Mouse (Mus musculus) neural tube, embryonic 11.5 days (tissue): ENCODE data around the gene Vmn1r114. TPM values are rescaled to one million over a fixed set of nuclear protein-coding genes. Genes with fewer than 3 reads are reported as not detected.
"Not testable (repeated sequence)": the region's sequence is repeated elsewhere in the genome, so short reads cannot be mapped to it uniquely, and the experiment has no call there.

Experiments used
- ATAC-seq: fragments of 200-750 bp; cut with Nextera tagmentation; 2 replicates; pipeline ENCODE4 v1.8.0; 2017; ENCODE audit warnings: moderate number of reproducible peaks, mild to moderate bottlenecking, moderate TSS enrichment, moderate library complexity; ENCODE audit not compliant: insufficient read depth, low FRiP score, low TSS enrichment
- DNase-seq: peaks from one replicate; pipeline ENCODE4 v3.0.0-alpha.2; 2015; ENCODE audit warnings: low spot score
- H3K27ac ChIP-seq: fragments of 300-500 bp; sonication (generic); 2 replicates; pipeline ENCODE4 v1.5.1; 2014; ENCODE audit warnings: low read depth, mild to moderate bottlenecking, low read length
- H3K27me3 ChIP-seq: fragments of 300-500 bp; sonication (generic); 2 replicates; pipeline ENCODE4 v1.6.1; 2014; ENCODE audit warnings: mild to moderate bottlenecking, low read length, mixed read lengths; ENCODE audit not compliant: control insufficient read depth, insufficient read depth
- H3K36me3 ChIP-seq: fragments of 300-500 bp; sonication (generic); 2 replicates; pipeline ENCODE4 v1.6.1; 2014; ENCODE audit warnings: mild to moderate bottlenecking, low read length, moderate library complexity, mixed read lengths; ENCODE audit not compliant: control insufficient read depth, insufficient read depth
- H3K4me1 ChIP-seq: fragments of 300-500 bp; sonication (generic); 2 replicates; pipeline ENCODE4 v1.6.1; 2014; ENCODE audit warnings: low read length, mixed read lengths; ENCODE audit not compliant: control insufficient read depth, insufficient read depth
- H3K4me2 ChIP-seq: fragments of 300-500 bp; sonication (generic); 2 replicates; pipeline ENCODE4 v1.6.1; 2014; ENCODE audit warnings: low read depth, mild to moderate bottlenecking, moderate library complexity
- H3K4me3 ChIP-seq: fragments of 300-500 bp; sonication (generic); 2 replicates; pipeline ENCODE4 v1.5.1; 2014; ENCODE audit warnings: low read depth, low read length
- H3K9ac ChIP-seq: fragments of 300-500 bp; sonication (generic); 2 replicates; pipeline ENCODE4 v1.6.1; 2014; ENCODE audit warnings: mild to moderate bottlenecking, low read length
- H3K9me3 ChIP-seq: fragments of 300-500 bp; sonication (generic); 2 replicates; pipeline ENCODE4 v1.6.1; 2016; ENCODE audit warnings: low read length; ENCODE audit not compliant: control insufficient read depth
- WGBS: fragments of 180-500 bp; shearing (Covaris S2); extraction: QIAGEN DNeasy Blood & Tissue Kit; methylation state at CpG from one replicate; pipeline ENCODE4 v1.1.7; 2014; 5-methylcytosine and 5-hydroxymethylcytosine counted together
- polyA plus RNA-seq: library from polyadenylated mRNA; unstranded; fragments of >200 nt; fragmentation: Nextera tagmentation; extraction: Ambion mirVana; gene quantifications from 2 replicates; pipeline ENCODE4 v1.2.1, GENCODE M21; 2014

Vmn1r114 gene
- polyA plus RNA-seq: not detected in 2 replicates

DNA sequence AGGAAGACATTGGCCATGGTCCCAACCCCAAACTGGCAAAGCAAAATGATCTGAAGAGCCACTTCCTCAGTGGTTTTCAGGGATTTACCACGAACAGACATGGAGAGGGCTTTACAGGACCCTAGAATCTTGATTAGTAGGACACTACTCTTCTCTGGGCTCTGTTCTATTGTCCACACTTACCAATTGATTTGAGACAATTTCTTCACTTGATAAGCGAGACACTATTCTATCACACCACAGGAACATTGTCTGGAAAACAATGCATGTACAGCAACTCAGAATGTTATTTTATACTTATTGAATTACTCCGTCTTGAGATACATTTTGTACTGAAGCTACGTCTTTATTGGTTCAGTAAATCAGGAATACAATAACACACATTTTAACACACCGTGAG is at the start of gene Vmn1r114:
Gene Vmn1r114 (minus strand): TSS at position 101 of the 400 bp plus-strand sequence.
- WGBS: no CpG with 5 or more reads among the region's 5 CpGs
- not testable (repeated sequence) for DNase-seq, H3K4me3 ChIP-seq, H3K4me1 ChIP-seq, ATAC-seq, H3K9ac ChIP-seq, H3K9me3 ChIP-seq, H3K27ac ChIP-seq, H3K36me3 ChIP-seq, H3K4me2 ChIP-seq, H3K27me3 ChIP-seq

DNA sequence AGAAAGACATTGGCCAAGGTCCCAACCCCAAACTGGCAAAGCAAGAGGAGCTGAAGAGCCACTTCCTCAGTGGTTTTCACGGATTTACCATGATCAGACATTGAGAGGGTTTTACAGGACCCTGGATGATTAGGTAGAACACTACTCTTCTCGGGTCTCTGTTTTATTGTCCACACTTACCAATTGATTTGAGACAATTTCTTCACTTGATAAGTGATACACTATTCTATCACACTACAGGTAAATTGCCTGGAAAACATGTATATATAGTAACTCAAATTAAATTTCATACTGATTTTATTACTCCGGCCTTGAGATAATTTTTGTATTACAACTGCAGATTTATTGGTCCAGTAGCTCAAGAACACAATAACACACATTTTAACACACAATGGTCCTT is 32.9 kb upstream of the Vmn1r114 start, which contains the start of gene Vmn1r115:
Gene Vmn1r115 (minus strand): TSS at position 101 of the 400 bp plus-strand sequence.
- DNase-seq, H3K9ac ChIP-seq, H3K27ac ChIP-seq, H3K9me3 ChIP-seq, H3K4me2 ChIP-seq, ATAC-seq, H3K36me3 ChIP-seq, H3K4me1 ChIP-seq, H3K4me3 ChIP-seq, H3K27me3 ChIP-seq: not testable (repeated sequence)
- WGBS: 100% methylated on average over 1 of the region's 3 CpGs

DNA sequence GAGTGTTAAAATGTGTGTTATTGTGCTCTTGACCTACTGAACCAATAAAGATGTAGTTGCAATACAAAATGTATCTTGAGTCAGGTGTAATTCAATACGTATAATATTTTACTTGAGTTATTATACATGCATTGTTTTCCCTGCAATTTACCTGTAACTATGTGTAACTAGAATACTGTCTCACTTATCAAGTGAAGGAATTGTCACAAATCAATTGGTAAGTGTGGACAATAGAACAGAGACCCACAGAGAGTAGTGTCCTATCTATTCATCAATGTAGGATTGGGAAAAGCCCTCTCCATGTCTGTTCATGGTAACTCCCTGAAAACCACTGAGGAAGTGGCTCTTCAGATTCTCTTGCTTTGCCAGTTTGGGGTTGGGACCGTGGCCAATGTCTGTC is 25.0 kb downstream of the Vmn1r114 start, which contains the start of gene Vmn1r113:
Gene Vmn1r113 (plus strand): TSS at position 301 of the 400 bp plus-strand sequence.
- not testable (repeated sequence) for DNase-seq, H3K4me1 ChIP-seq, H3K9me3 ChIP-seq, H3K4me2 ChIP-seq, ATAC-seq, H3K4me3 ChIP-seq, H3K36me3 ChIP-seq, H3K27me3 ChIP-seq, H3K9ac ChIP-seq, H3K27ac ChIP-seq
- 68% methylated on average over 2 of the region's 2 CpGs for WGBS

DNA sequence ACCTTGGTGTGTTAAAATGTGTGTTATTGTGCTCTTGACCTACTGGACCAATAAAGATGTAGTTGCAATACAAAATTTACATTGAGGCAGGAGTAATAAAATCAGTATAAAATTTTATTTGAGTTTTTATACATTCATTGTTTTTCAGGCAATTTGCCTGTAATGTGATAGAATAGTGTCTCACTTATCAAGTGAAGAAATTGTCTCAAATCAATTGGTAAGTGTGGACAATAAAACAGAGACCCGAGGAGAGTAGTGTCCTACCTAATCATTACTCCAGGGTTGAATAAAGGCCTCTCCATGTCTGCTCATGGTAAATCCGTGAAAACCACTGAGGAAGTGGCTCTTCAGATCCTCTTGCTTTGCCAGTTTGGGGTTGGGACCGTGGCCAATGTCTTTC is 41.1 kb downstream of the Vmn1r114 start, which contains the start of gene Vmn1r112:
Gene Vmn1r112 (plus strand): TSS at position 301 of the 400 bp plus-strand sequence.
- H3K4me3 ChIP-seq, H3K9ac ChIP-seq, ATAC-seq, H3K27ac ChIP-seq, H3K9me3 ChIP-seq, H3K4me1 ChIP-seq, H3K36me3 ChIP-seq, DNase-seq, H3K27me3 ChIP-seq, H3K4me2 ChIP-seq: not testable (repeated sequence)
- no CpG with 5 or more reads among the region's 3 CpGs for WGBS

Other genes with a start within 250 kb of the Vmn1r114 start
- not detected in 2 replicates for gene Gm4141, start 235.9 kb downstream of the Vmn1r114 start, polyA plus RNA-seq
- gene Gm4513, start 213.2 kb downstream of the Vmn1r114 start, polyA plus RNA-seq: not detected in 2 replicates
- not detected in 2 replicates for gene Vmn1r107, start 143.3 kb downstream of the Vmn1r114 start, polyA plus RNA-seq
- not detected in 2 replicates for gene Vmn1r111, start 109.0 kb downstream of the Vmn1r114 start, polyA plus RNA-seq
- not detected in 2 replicates for gene Gm10668, start 81.6 kb downstream of the Vmn1r114 start, polyA plus RNA-seq
- not detected in 2 replicates for gene Vmn1r112, start 41.0 kb downstream of the Vmn1r114 start, polyA plus RNA-seq
- gene Vmn1r113, start 24.9 kb downstream of the Vmn1r114 start, polyA plus RNA-seq: not detected in 2 replicates
- gene Vmn1r115, start 32.8 kb upstream of the Vmn1r114 start, polyA plus RNA-seq: not detected in 2 replicates
- not detected in 2 replicates for gene Vmn1r116, start 60.1 kb upstream of the Vmn1r114 start, polyA plus RNA-seq
- gene Vmn1r117, start 71.9 kb upstream of the Vmn1r114 start, polyA plus RNA-seq: not detected in 2 replicates
- not detected in 2 replicates for gene Vmn1r118, start 100.2 kb upstream of the Vmn1r114 start, polyA plus RNA-seq
- gene Vmn1r119, start 200.3 kb upstream of the Vmn1r114 start, polyA plus RNA-seq: not detected in 2 replicates
- gene Vmn1r120, start 241.6 kb upstream of the Vmn1r114 start, polyA plus RNA-seq: not detected in 2 replicates